Mouse (Mus musculus): ENCODE results near the gene Alk. TPM values are rescaled to one million over a fixed set of nuclear protein-coding genes. Genes with fewer than 3 reads are reported as not detected.
A peak's percentile ranks its signal among the peaks of the same experiment; 100 is the strongest.

The Alk gene
- polyA plus RNA-seq, 1 experiment from 2014 or later = 0.11 TPM

- Histone ChIP-seq H3K4me2 (ENCODE audit: low read length) (no peak overlapping the region), H3K4me1 (replicated peaks; ENCODE audit: insufficient read depth, low read length) (no peaks in the 10 kb centered on the region), H3K27me3 (ENCODE audit: insufficient read depth, low read length) (no peaks in the 10 kb centered on the region), H3K4me3 (replicated peaks; ENCODE audit: low read depth, low read length) (no peak overlapping the region), H3K36me3 (ENCODE audit: insufficient read depth, low read length) (no peaks in the 10 kb centered on the region), H3K9me3 (replicated peaks; ENCODE audit: low read length) (no peaks in the 10 kb centered on the region), H3K27ac (no peak overlapping the region), H3K9ac (ENCODE audit: low read depth, low read length) (no peak overlapping the region)
- no peak for TF ChIP-seq CTCF (IDR thresholded peaks at IDR 0.05; ENCODE audit: low read depth)
- DNase-seq (ENCODE audit: low spot score) = no peak
- ATAC-seq (replicated peaks; ENCODE audit: low FRiP score, low read depth) = no peak
- 87% methylated on average over 4 of the region's 4 CpGs for WGBS
Observed at GRCm38 (mm10) chr17:72339437-72339836, 265.0 kb downstream of the Alk start.

GRCm38 (mm10) chr17:72332909-72333308 lies 271.5 kb downstream of the Alk start:
- no peak for TF ChIP-seq CTCF (IDR thresholded peaks at IDR 0.05; ENCODE audit: low read depth)
- no peaks in the 10 kb centered on the region for H3K36me3 ChIP-seq (ENCODE audit: insufficient read depth, low read length)
- no peak overlapping the region for H3K9ac ChIP-seq (ENCODE audit: low read depth, low read length)
- H3K27me3 ChIP-seq (ENCODE audit: insufficient read depth, low read length) = no peaks in the 10 kb centered on the region
- H3K4me2 ChIP-seq (ENCODE audit: low read length) = no peak overlapping the region
- DNase-seq (ENCODE audit: low spot score) = peak; percentile 1
- H3K4me1 ChIP-seq (replicated peaks; ENCODE audit: insufficient read depth, low read length) = no peaks in the 10 kb centered on the region
- H3K9me3 ChIP-seq (replicated peaks; ENCODE audit: low read length) = no peaks in the 10 kb centered on the region
- ATAC-seq (replicated peaks; ENCODE audit: low FRiP score, low read depth) = no peak
- H3K4me3 ChIP-seq (replicated peaks; ENCODE audit: low read depth, low read length) = no peak overlapping the region
- no peak overlapping the region for H3K27ac ChIP-seq
- 41% methylated on average over 4 of the region's 4 CpGs for WGBS

GRCm38 (mm10) chr17:72325941-72326340 lies 278.5 kb downstream of the Alk start:
- no peaks in the 10 kb centered on the region for H3K4me1 ChIP-seq (replicated peaks; ENCODE audit: insufficient read depth, low read length)
- WGBS = 89% methylated on average over 4 of the region's 4 CpGs
- no peak for ATAC-seq (replicated peaks; ENCODE audit: low FRiP score, low read depth)
- no peaks in the 10 kb centered on the region for H3K36me3 ChIP-seq (ENCODE audit: insufficient read depth, low read length)
- no peak overlapping the region for H3K9ac ChIP-seq (ENCODE audit: low read depth, low read length)
- H3K4me2 ChIP-seq (ENCODE audit: low read length) = no peak overlapping the region
- DNase-seq (ENCODE audit: low spot score) = no peak
- H3K27me3 ChIP-seq (ENCODE audit: insufficient read depth, low read length) = no peaks in the 10 kb centered on the region
- no peak for TF ChIP-seq CTCF (IDR thresholded peaks at IDR 0.05; ENCODE audit: low read depth)
- H3K27ac ChIP-seq = no peak overlapping the region
- no peaks in the 10 kb centered on the region for H3K9me3 ChIP-seq (replicated peaks; ENCODE audit: low read length)
- H3K4me3 ChIP-seq (replicated peaks; ENCODE audit: low read depth, low read length) = no peak overlapping the region

GRCm38 (mm10) chr17:72319576-72319975 lies 284.9 kb downstream of the Alk start:
- H3K4me2 ChIP-seq (ENCODE audit: low read length) = no peak overlapping the region
- H3K4me1 ChIP-seq (replicated peaks; ENCODE audit: insufficient read depth, low read length) = no peaks in the 10 kb centered on the region
- H3K4me3 ChIP-seq (replicated peaks; ENCODE audit: low read depth, low read length) = no peak overlapping the region
- H3K27me3 ChIP-seq (ENCODE audit: insufficient read depth, low read length) = no peaks in the 10 kb centered on the region
- TF ChIP-seq CTCF (IDR thresholded peaks at IDR 0.05; ENCODE audit: low read depth) = peak; percentile 57
- no peaks in the 10 kb centered on the region for H3K9me3 ChIP-seq (replicated peaks; ENCODE audit: low read length)
- H3K27ac ChIP-seq = no peak overlapping the region
- no peaks in the 10 kb centered on the region for H3K36me3 ChIP-seq (ENCODE audit: insufficient read depth, low read length)
- DNase-seq (ENCODE audit: low spot score) (peak; percentile 23), ATAC-seq (replicated peaks; ENCODE audit: low FRiP score, low read depth) (no peak)
- no peak overlapping the region for H3K9ac ChIP-seq (ENCODE audit: low read depth, low read length)

GRCm38 (mm10) chr17:72299651-72300050 lies 304.8 kb downstream of the Alk start:
- WGBS = 84% methylated on average over 5 of the region's 5 CpGs
- no peak overlapping the region for H3K4me2 ChIP-seq (ENCODE audit: low read length)
- no peak overlapping the region for H3K27ac ChIP-seq
- H3K36me3 ChIP-seq (ENCODE audit: insufficient read depth, low read length) = no peaks in the 10 kb centered on the region
- TF ChIP-seq CTCF (IDR thresholded peaks at IDR 0.05; ENCODE audit: low read depth) = no peak
- no peaks in the 10 kb centered on the region for H3K9me3 ChIP-seq (replicated peaks; ENCODE audit: low read length)
- H3K4me1 ChIP-seq (replicated peaks; ENCODE audit: insufficient read depth, low read length) = no peaks in the 10 kb centered on the region
- no peak overlapping the region for H3K9ac ChIP-seq (ENCODE audit: low read depth, low read length)
- no peak overlapping the region for H3K4me3 ChIP-seq (replicated peaks; ENCODE audit: low read depth, low read length)
- ATAC-seq (replicated peaks; ENCODE audit: low FRiP score, low read depth) = no peak
- DNase-seq (ENCODE audit: low spot score) = no peak
- no peaks in the 10 kb centered on the region for H3K27me3 ChIP-seq (ENCODE audit: insufficient read depth, low read length)

- no peaks in the 10 kb centered on the region for H3K4me1 ChIP-seq (replicated peaks; ENCODE audit: insufficient read depth, low read length)
- DNase-seq (ENCODE audit: low spot score) = no peak
- no peaks in the 10 kb centered on the region for H3K36me3 ChIP-seq (ENCODE audit: insufficient read depth, low read length)
- H3K9me3 ChIP-seq (replicated peaks; ENCODE audit: low read length) = no peaks in the 10 kb centered on the region
- no peak for TF ChIP-seq CTCF (IDR thresholded peaks at IDR 0.05; ENCODE audit: low read depth)
- no peak overlapping the region for H3K4me3 ChIP-seq (replicated peaks; ENCODE audit: low read depth, low read length)
- no peak overlapping the region for H3K27ac ChIP-seq
- no peak for ATAC-seq (replicated peaks; ENCODE audit: low FRiP score, low read depth)
- 93% methylated on average over 1 of the region's 1 CpGs for WGBS
- H3K27me3 ChIP-seq (ENCODE audit: insufficient read depth, low read length) = no peaks in the 10 kb centered on the region
- H3K9ac ChIP-seq (ENCODE audit: low read depth, low read length) = no peak overlapping the region
- no peak overlapping the region for H3K4me2 ChIP-seq (ENCODE audit: low read length)
Observed at GRCm38 (mm10) chr17:72296349-72296748, 308.1 kb downstream of the Alk start.

- Histone ChIP-seq H3K9me3 (replicated peaks; ENCODE audit: low read length) (no peaks in the 10 kb centered on the region), H3K27me3 (ENCODE audit: insufficient read depth, low read length) (no peaks in the 10 kb centered on the region), H3K4me2 (ENCODE audit: low read length) (no peak overlapping the region), H3K4me3 (replicated peaks; ENCODE audit: low read depth, low read length) (no peak overlapping the region), H3K9ac (ENCODE audit: low read depth, low read length) (no peak overlapping the region), H3K27ac (no peak overlapping the region), H3K36me3 (ENCODE audit: insufficient read depth, low read length) (no peaks in the 10 kb centered on the region), H3K4me1 (replicated peaks; ENCODE audit: insufficient read depth, low read length) (no peaks in the 10 kb centered on the region)
- no peak for ATAC-seq (replicated peaks; ENCODE audit: low FRiP score, low read depth)
- TF ChIP-seq CTCF (IDR thresholded peaks at IDR 0.05; ENCODE audit: low read depth) = no peak
- DNase-seq (ENCODE audit: low spot score) = no peak
- WGBS = 57% methylated on average over 3 of the region's 3 CpGs
Observed at GRCm38 (mm10) chr17:72293267-72293580, 311.2 kb downstream of the Alk start.

Measured in kidney, postnatal 0 days (tissue).